Mouse (Mus musculus): ENCODE results near the gene Olfr706. TPM values are rescaled to one million over a fixed set of nuclear protein-coding genes. Genes with fewer than 3 reads are reported as not detected.
"Not testable (repeated sequence)": the region's sequence is repeated elsewhere in the genome, so short reads cannot be mapped to it uniquely, and the experiment has no call there.

Olfr706 gene
- polyA plus RNA-seq (2015; fragmentation: Nextera tagmentation; extraction: Ambion mirVana): not detected in 2 replicates

GRCm38 (mm10) chr7:106888062-106888461, at the start of gene Olfr706:
Olfr706 (minus strand) TSS chr7:106888162.
- Histone ChIP-seq H3K9me3 (ENCODE audit: control insufficient read depth, low read length) (no peaks in the 10 kb centered on the region), H3K4me3 (ENCODE audit: low read length) (no peak within 1 kb of the TSS), H3K4me2 (ENCODE audit: low read length) (no peak within 1 kb of the TSS), H3K9ac (ENCODE audit: low read depth, low read length) (no peak within 1 kb of the TSS), H3K4me1 (ENCODE audit: control insufficient read depth, insufficient read depth, low read depth, low read length) (no peaks in the 10 kb centered on the region), H3K36me3 (ENCODE audit: control insufficient read depth, insufficient read depth, low read length) (no peaks in the 10 kb centered on the region), H3K27ac (ENCODE audit: low read depth, low read length) (no peak within 1 kb of the TSS), H3K27me3 (replicated peaks; ENCODE audit: control insufficient read depth, insufficient read depth, low read length) (no peaks in the 10 kb centered on the region)
- no peak for ATAC-seq
- WGBS: 83% methylated on average over 2 of the region's 2 CpGs

GRCm38 (mm10) chr7:106932119-106932518, 44.2 kb upstream of the Olfr706 start, which contains the start of gene Olfr709-ps1:
Olfr709-ps1 (minus strand) TSS chr7:106932219.
- Histone ChIP-seq H3K27me3 (replicated peaks; ENCODE audit: control insufficient read depth, insufficient read depth, low read length) (no peaks in the 10 kb centered on the region), H3K9ac (ENCODE audit: low read depth, low read length) (no peak within 1 kb of the TSS), H3K9me3 (ENCODE audit: control insufficient read depth, low read length) (no peaks in the 10 kb centered on the region), H3K27ac (ENCODE audit: low read depth, low read length) (no peak within 1 kb of the TSS), H3K4me3 (ENCODE audit: low read length) (no peak within 1 kb of the TSS), H3K36me3 (ENCODE audit: control insufficient read depth, insufficient read depth, low read length) (no peaks in the 10 kb centered on the region), H3K4me2 (ENCODE audit: low read length) (no peak within 1 kb of the TSS), H3K4me1 (ENCODE audit: control insufficient read depth, insufficient read depth, low read depth, low read length) (no peaks in the 10 kb centered on the region)
- no peak for ATAC-seq

GRCm38 (mm10) chr7:106920961-106921360, 33.0 kb upstream of the Olfr706 start:
- ATAC-seq; H3K4me3 ChIP-seq (ENCODE audit: low read length); H3K4me2 ChIP-seq (ENCODE audit: low read length); H3K36me3 ChIP-seq (ENCODE audit: control insufficient read depth, insufficient read depth, low read length); H3K27me3 ChIP-seq (replicated peaks; ENCODE audit: control insufficient read depth, insufficient read depth, low read length); H3K9me3 ChIP-seq (ENCODE audit: control insufficient read depth, low read length); H3K9ac ChIP-seq (ENCODE audit: low read depth, low read length); H3K4me1 ChIP-seq (ENCODE audit: control insufficient read depth, insufficient read depth, low read depth, low read length); H3K27ac ChIP-seq (ENCODE audit: low read depth, low read length): not testable (repeated sequence)
- 85% methylated on average over 2 of the region's 7 CpGs for WGBS

GRCm38 (mm10) chr7:106907676-106908075, 19.7 kb upstream of the Olfr706 start, which contains the start of gene Olfr1532-ps1:
Olfr1532-ps1 (plus strand) TSS chr7:106908001.
- Histone ChIP-seq H3K4me2 (ENCODE audit: low read length) (no peak within 1 kb of the TSS), H3K4me3 (ENCODE audit: low read length) (no peak within 1 kb of the TSS), H3K36me3 (ENCODE audit: control insufficient read depth, insufficient read depth, low read length) (no peaks in the 10 kb centered on the region), H3K9me3 (ENCODE audit: control insufficient read depth, low read length) (no peaks in the 10 kb centered on the region), H3K9ac (ENCODE audit: low read depth, low read length) (no peak within 1 kb of the TSS), H3K27me3 (replicated peaks; ENCODE audit: control insufficient read depth, insufficient read depth, low read length) (no peaks in the 10 kb centered on the region), H3K27ac (ENCODE audit: low read depth, low read length) (no peak within 1 kb of the TSS), H3K4me1 (ENCODE audit: control insufficient read depth, insufficient read depth, low read depth, low read length) (no peaks in the 10 kb centered on the region)
- no peak for ATAC-seq
- WGBS: 61% methylated on average over 2 of the region's 2 CpGs

- H3K36me3 ChIP-seq (ENCODE audit: control insufficient read depth, insufficient read depth, low read length); ATAC-seq; H3K9me3 ChIP-seq (ENCODE audit: control insufficient read depth, low read length); H3K4me1 ChIP-seq (ENCODE audit: control insufficient read depth, insufficient read depth, low read depth, low read length); H3K27me3 ChIP-seq (replicated peaks; ENCODE audit: control insufficient read depth, insufficient read depth, low read length); H3K9ac ChIP-seq (ENCODE audit: low read depth, low read length); H3K27ac ChIP-seq (ENCODE audit: low read depth, low read length); H3K4me2 ChIP-seq (ENCODE audit: low read length); H3K4me3 ChIP-seq (ENCODE audit: low read length): not testable (repeated sequence)
- 84% methylated on average over 3 of the region's 3 CpGs for WGBS
Observed at GRCm38 (mm10) chr7:106901141-106901540, 13.2 kb upstream of the Olfr706 start, which contains the start of gene Olfr707. Olfr707 (minus strand) TSS chr7:106901241.

GRCm38 (mm10) chr7:106876791-106877190, 11.2 kb downstream of the Olfr706 start, which contains the start of gene Olfr705:
Olfr705 (minus strand) TSS chr7:106876891.
- Histone ChIP-seq H3K27ac (ENCODE audit: low read depth, low read length) (no peak within 1 kb of the TSS), H3K9me3 (ENCODE audit: control insufficient read depth, low read length) (no peaks in the 10 kb centered on the region), H3K27me3 (replicated peaks; ENCODE audit: control insufficient read depth, insufficient read depth, low read length) (no peaks in the 10 kb centered on the region), H3K4me3 (ENCODE audit: low read length) (no peak within 1 kb of the TSS), H3K36me3 (ENCODE audit: control insufficient read depth, insufficient read depth, low read length) (no peaks in the 10 kb centered on the region), H3K4me2 (ENCODE audit: low read length) (no peak within 1 kb of the TSS), H3K9ac (ENCODE audit: low read depth, low read length) (no peak within 1 kb of the TSS), H3K4me1 (ENCODE audit: control insufficient read depth, insufficient read depth, low read depth, low read length) (no peaks in the 10 kb centered on the region)
- no peak for ATAC-seq
- 87% methylated on average over 3 of the region's 3 CpGs for WGBS

- Histone ChIP-seq H3K9me3 (ENCODE audit: control insufficient read depth, low read length) (no peaks in the 10 kb centered on the region), H3K9ac (ENCODE audit: low read depth, low read length) (no peak within 1 kb of the TSS), H3K27ac (ENCODE audit: low read depth, low read length) (no peak within 1 kb of the TSS), H3K4me2 (ENCODE audit: low read length) (no peak within 1 kb of the TSS), H3K36me3 (ENCODE audit: control insufficient read depth, insufficient read depth, low read length) (no peaks in the 10 kb centered on the region), H3K4me3 (ENCODE audit: low read length) (no peak within 1 kb of the TSS), H3K4me1 (ENCODE audit: control insufficient read depth, insufficient read depth, low read depth, low read length) (no peaks in the 10 kb centered on the region), H3K27me3 (replicated peaks; ENCODE audit: control insufficient read depth, insufficient read depth, low read length) (no peaks in the 10 kb centered on the region)
- ATAC-seq: no peak
Observed at GRCm38 (mm10) chr7:106862885-106863284, 25.1 kb downstream of the Olfr706 start, which contains the start of gene Olfr704. Olfr704 (plus strand) TSS chr7:106863185.

GRCm38 (mm10) chr7:106843060-106843459, 44.9 kb downstream of the Olfr706 start, which contains the start of gene Olfr703:
Olfr703 (plus strand) TSS chr7:106843360.
- WGBS: 62% methylated on average over 2 of the region's 2 CpGs
- no peaks in the 10 kb centered on the region for H3K27me3 ChIP-seq (replicated peaks; ENCODE audit: control insufficient read depth, insufficient read depth, low read length)
- no peaks in the 10 kb centered on the region for H3K4me1 ChIP-seq (ENCODE audit: control insufficient read depth, insufficient read depth, low read depth, low read length)
- no peaks in the 10 kb centered on the region for H3K36me3 ChIP-seq (ENCODE audit: control insufficient read depth, insufficient read depth, low read length)
- no peak for ATAC-seq
- H3K9ac ChIP-seq (ENCODE audit: low read depth, low read length): no peak within 1 kb of the TSS
- H3K4me3 ChIP-seq (ENCODE audit: low read length): no peak within 1 kb of the TSS
- no peaks in the 10 kb centered on the region for H3K9me3 ChIP-seq (ENCODE audit: control insufficient read depth, low read length)
- H3K27ac ChIP-seq (ENCODE audit: low read depth, low read length): no peak within 1 kb of the TSS
- no peak within 1 kb of the TSS for H3K4me2 ChIP-seq (ENCODE audit: low read length)

- H3K36me3 ChIP-seq (ENCODE audit: control insufficient read depth, insufficient read depth, low read length): no peaks in the 10 kb centered on the region
- no peak within 1 kb of the TSS for H3K4me2 ChIP-seq (ENCODE audit: low read length)
- H3K4me3 ChIP-seq (ENCODE audit: low read length): no peak within 1 kb of the TSS
- H3K27ac ChIP-seq (ENCODE audit: low read depth, low read length): no peak within 1 kb of the TSS
- no peak for ATAC-seq
- no peaks in the 10 kb centered on the region for H3K4me1 ChIP-seq (ENCODE audit: control insufficient read depth, insufficient read depth, low read depth, low read length)
- H3K9me3 ChIP-seq (ENCODE audit: control insufficient read depth, low read length): no peaks in the 10 kb centered on the region
- no peaks in the 10 kb centered on the region for H3K27me3 ChIP-seq (replicated peaks; ENCODE audit: control insufficient read depth, insufficient read depth, low read length)
- no peak within 1 kb of the TSS for H3K9ac ChIP-seq (ENCODE audit: low read depth, low read length)
Observed at GRCm38 (mm10) chr7:106833793-106834192, 54.2 kb downstream of the Olfr706 start, which contains the start of gene Olfr702. Olfr702 (minus strand) TSS chr7:106833893.

Measured in hindbrain, embryonic 16.5 days (tissue).